Mouse (Mus musculus): ENCODE data around the gene Alpk1. TPM values are rescaled to one million over a fixed set of nuclear protein-coding genes. Genes with fewer than 3 reads are reported as not detected.

Alpk1 gene
- polyA plus RNA-seq, 1 experiment from 2014 or later = 1.2 TPM

GRCm38 (mm10) chr3:127745504-127745903 lies 34.8 kb downstream of the Alpk1 start:
- no peak overlapping the region for H3K4me3 ChIP-seq (ENCODE audit: low read depth, low read length)
- peaks cover 7% of the 10 kb centered on the region; the same call in 1 of the 2 replicates for H3K9me3 ChIP-seq (ENCODE audit: control insufficient read depth, low read length)
- DNase-seq (ENCODE audit: low spot score) (no peak), ATAC-seq (ENCODE audit: low read depth) (no peak)
- no peak overlapping the region for H3K27ac ChIP-seq (replicated peaks; ENCODE audit: low read depth, low read length)
- WGBS = 18% methylated on average over 6 of the region's 6 CpGs
- peaks cover 37% of the 10 kb centered on the region for H3K27me3 ChIP-seq (replicated peaks; ENCODE audit: control insufficient read depth, insufficient read depth, low read length)
- H3K9ac ChIP-seq (ENCODE audit: low read depth, low read length) = no peak overlapping the region
- peaks cover 11% of the 10 kb centered on the region for H3K4me1 ChIP-seq (ENCODE audit: control insufficient read depth, insufficient read depth, low read length)
- H3K4me2 ChIP-seq (ENCODE audit: low read depth, low read length) = no peak overlapping the region
- H3K36me3 ChIP-seq (ENCODE audit: control insufficient read depth, insufficient read depth, low read length) = no peaks in the 10 kb centered on the region

DNA sequence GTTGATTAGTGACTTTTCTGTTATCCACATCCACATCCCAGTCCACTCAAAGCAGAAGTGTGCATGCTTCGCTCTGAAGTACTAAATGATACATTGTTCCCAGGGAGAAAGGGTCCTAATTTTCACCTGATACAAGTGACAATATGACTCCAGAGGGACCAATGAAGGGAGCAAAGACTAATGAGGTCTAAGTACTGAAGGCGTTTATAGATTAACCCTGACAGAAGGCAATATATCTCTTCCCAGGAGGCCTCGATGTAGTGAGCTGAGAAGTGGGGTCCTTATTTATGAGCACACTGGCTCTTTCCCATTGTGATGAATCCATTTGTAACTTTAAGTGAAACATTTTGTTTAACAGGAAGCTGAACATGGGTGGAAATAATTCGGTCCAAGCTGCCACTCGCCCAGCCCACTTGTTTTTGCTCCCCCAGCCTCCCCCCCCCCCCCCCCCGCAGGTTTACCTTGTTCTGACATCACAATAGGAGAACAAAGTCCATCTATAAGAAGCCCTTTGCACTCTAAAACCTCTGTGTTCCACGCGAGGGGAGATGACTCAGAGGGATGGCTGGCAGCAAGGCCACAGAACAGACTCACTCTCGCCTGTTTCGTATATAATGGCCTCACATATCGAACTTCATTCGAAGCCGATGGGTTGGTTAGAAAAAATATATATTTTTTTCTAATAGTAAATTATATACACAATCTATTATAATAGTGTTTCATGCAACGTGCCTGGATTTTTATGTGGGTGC lies 36.5 kb downstream of the Alpk1 start:
- Histone ChIP-seq H3K9ac (ENCODE audit: low read depth, low read length) (no peak overlapping the region), H3K4me3 (ENCODE audit: low read depth, low read length) (no peak overlapping the region), H3K36me3 (ENCODE audit: control insufficient read depth, insufficient read depth, low read length) (no peaks in the 10 kb centered on the region), H3K27me3 (replicated peaks; ENCODE audit: control insufficient read depth, insufficient read depth, low read length) (peaks cover 25% of the 10 kb centered on the region), H3K9me3 (ENCODE audit: control insufficient read depth, low read length) (peaks cover 7% of the 10 kb centered on the region; the same call in 1 of the 2 replicates), H3K27ac (replicated peaks; ENCODE audit: low read depth, low read length) (no peak overlapping the region), H3K4me1 (ENCODE audit: control insufficient read depth, insufficient read depth, low read length) (no peaks in the 10 kb centered on the region), H3K4me2 (ENCODE audit: low read depth, low read length) (no peak overlapping the region)
- 83% methylated on average over 13 of the region's 14 CpGs for WGBS
- ATAC-seq (ENCODE audit: low read depth) (no peak), DNase-seq (ENCODE audit: low spot score) (no peak)

GRCm38 (mm10) chr3:127741473-127741872 lies 38.9 kb downstream of the Alpk1 start:
- no peak for DNase-seq (ENCODE audit: low spot score)
- WGBS = 97% methylated on average over 3 of the region's 3 CpGs
- H3K27me3 ChIP-seq (replicated peaks; ENCODE audit: control insufficient read depth, insufficient read depth, low read length) = peaks cover 5% of the 10 kb centered on the region
- no peak for ATAC-seq (ENCODE audit: low read depth)
- H3K27ac ChIP-seq (replicated peaks; ENCODE audit: low read depth, low read length) = no peak overlapping the region
- peaks cover 7% of the 10 kb centered on the region; the same call in 1 of the 2 replicates for H3K9me3 ChIP-seq (ENCODE audit: control insufficient read depth, low read length)
- H3K4me2 ChIP-seq (ENCODE audit: low read depth, low read length) = no peak overlapping the region
- H3K4me1 ChIP-seq (ENCODE audit: control insufficient read depth, insufficient read depth, low read length) = no peaks in the 10 kb centered on the region
- no peaks in the 10 kb centered on the region for H3K36me3 ChIP-seq (ENCODE audit: control insufficient read depth, insufficient read depth, low read length)
- H3K9ac ChIP-seq (ENCODE audit: low read depth, low read length) = no peak overlapping the region
- H3K4me3 ChIP-seq (ENCODE audit: low read depth, low read length) = no peak overlapping the region

- H3K4me3 ChIP-seq (ENCODE audit: low read depth, low read length) = no peak overlapping the region
- no peak overlapping the region for H3K27ac ChIP-seq (replicated peaks; ENCODE audit: low read depth, low read length)
- peaks cover 7% of the 10 kb centered on the region; the same call in 1 of the 2 replicates for H3K9me3 ChIP-seq (ENCODE audit: control insufficient read depth, low read length)
- 89% methylated on average over 5 of the region's 5 CpGs for WGBS
- no peaks in the 10 kb centered on the region for H3K27me3 ChIP-seq (replicated peaks; ENCODE audit: control insufficient read depth, insufficient read depth, low read length)
- no peaks in the 10 kb centered on the region for H3K4me1 ChIP-seq (ENCODE audit: control insufficient read depth, insufficient read depth, low read length)
- no peaks in the 10 kb centered on the region for H3K36me3 ChIP-seq (ENCODE audit: control insufficient read depth, insufficient read depth, low read length)
- no peak for ATAC-seq (ENCODE audit: low read depth)
- DNase-seq (ENCODE audit: low spot score) = no peak
- H3K4me2 ChIP-seq (ENCODE audit: low read depth, low read length) = no peak overlapping the region
- H3K9ac ChIP-seq (ENCODE audit: low read depth, low read length) = no peak overlapping the region
Observed at GRCm38 (mm10) chr3:127737876-127738275, 42.5 kb downstream of the Alpk1 start.

DNA sequence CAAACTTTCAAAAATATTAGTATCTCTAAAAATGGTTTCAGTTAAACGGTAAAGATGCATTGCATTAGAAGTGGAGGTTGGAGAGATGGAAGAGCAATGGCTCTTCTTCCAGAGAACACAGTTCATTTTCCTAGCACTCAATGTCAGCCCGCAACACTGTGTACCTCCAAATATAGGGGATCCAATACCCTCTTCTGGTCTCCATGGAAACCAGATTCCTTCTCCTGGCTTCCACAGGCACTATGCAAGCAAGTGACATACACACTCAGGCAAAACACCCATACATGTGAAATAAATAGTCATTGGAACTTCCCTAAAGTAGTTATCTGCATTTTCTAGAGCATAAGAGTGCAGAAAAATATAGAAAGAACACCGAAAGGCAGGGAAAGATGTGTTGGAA lies 44.9 kb downstream of the Alpk1 start:
- WGBS = 85% methylated on average over 3 of the region's 3 CpGs
- no peaks in the 10 kb centered on the region for H3K4me1 ChIP-seq (ENCODE audit: control insufficient read depth, insufficient read depth, low read length)
- H3K36me3 ChIP-seq (ENCODE audit: control insufficient read depth, insufficient read depth, low read length) = no peaks in the 10 kb centered on the region
- no peak overlapping the region for H3K4me3 ChIP-seq (ENCODE audit: low read depth, low read length)
- no peaks in the 10 kb centered on the region for H3K27me3 ChIP-seq (replicated peaks; ENCODE audit: control insufficient read depth, insufficient read depth, low read length)
- no peak overlapping the region for H3K4me2 ChIP-seq (ENCODE audit: low read depth, low read length)
- ATAC-seq (ENCODE audit: low read depth) (no peak), DNase-seq (ENCODE audit: low spot score) (no peak)
- no peak overlapping the region for H3K9ac ChIP-seq (ENCODE audit: low read depth, low read length)
- no peaks in the 10 kb centered on the region for H3K9me3 ChIP-seq (ENCODE audit: control insufficient read depth, low read length)
- no peak overlapping the region for H3K27ac ChIP-seq (replicated peaks; ENCODE audit: low read depth, low read length)

DNA sequence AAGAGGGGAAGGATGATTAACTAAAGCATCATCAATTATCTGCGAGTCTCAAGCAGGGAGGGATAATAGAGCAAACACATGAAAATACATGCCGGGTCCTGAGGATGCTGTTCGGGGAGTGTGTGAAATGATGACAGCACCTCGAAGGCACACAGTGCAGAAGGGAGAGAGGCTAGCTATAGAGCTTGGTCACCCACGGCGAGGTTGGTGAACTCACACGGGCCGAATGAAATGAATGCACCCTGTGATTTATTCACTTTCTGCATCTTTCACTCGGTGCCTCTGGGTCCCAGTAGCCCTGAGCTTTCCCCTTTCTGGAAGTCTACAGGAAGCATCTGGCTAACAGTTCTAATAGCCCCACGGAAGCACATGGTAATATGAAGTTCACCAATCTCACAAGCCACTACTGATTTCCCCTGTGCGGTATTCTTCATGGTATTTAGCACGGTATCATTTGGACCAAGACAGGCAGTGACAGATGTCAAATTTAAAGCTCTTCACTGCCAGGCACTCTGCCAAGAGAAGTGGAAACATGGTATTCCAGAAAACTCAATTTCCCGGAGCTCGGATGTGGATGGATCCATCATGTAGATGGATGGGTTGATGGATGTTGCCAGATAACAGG lies 50.7 kb downstream of the Alpk1 start:
- H3K27me3 ChIP-seq (replicated peaks; ENCODE audit: control insufficient read depth, insufficient read depth, low read length) = no peaks in the 10 kb centered on the region
- H3K4me2 ChIP-seq (ENCODE audit: low read depth, low read length) = no peak overlapping the region
- H3K9me3 ChIP-seq (ENCODE audit: control insufficient read depth, low read length) = no peaks in the 10 kb centered on the region
- WGBS = 84% methylated on average over 14 of the region's 14 CpGs
- no peaks in the 10 kb centered on the region for H3K36me3 ChIP-seq (ENCODE audit: control insufficient read depth, insufficient read depth, low read length)
- ATAC-seq (ENCODE audit: low read depth) (no peak), DNase-seq (ENCODE audit: low spot score) (no peak)
- no peak overlapping the region for H3K4me3 ChIP-seq (ENCODE audit: low read depth, low read length)
- no peak overlapping the region for H3K27ac ChIP-seq (replicated peaks; ENCODE audit: low read depth, low read length)
- no peaks in the 10 kb centered on the region for H3K4me1 ChIP-seq (ENCODE audit: control insufficient read depth, insufficient read depth, low read length)
- no peak overlapping the region for H3K9ac ChIP-seq (ENCODE audit: low read depth, low read length)

- Histone ChIP-seq H3K4me1 (ENCODE audit: control insufficient read depth, insufficient read depth, low read length) (no peaks in the 10 kb centered on the region), H3K27me3 (replicated peaks; ENCODE audit: control insufficient read depth, insufficient read depth, low read length) (no peaks in the 10 kb centered on the region), H3K9me3 (ENCODE audit: control insufficient read depth, low read length) (no peaks in the 10 kb centered on the region), H3K4me3 (ENCODE audit: low read depth, low read length) (no peak overlapping the region), H3K4me2 (ENCODE audit: low read depth, low read length) (no peak overlapping the region), H3K9ac (ENCODE audit: low read depth, low read length) (no peak overlapping the region), H3K27ac (replicated peaks; ENCODE audit: low read depth, low read length) (no peak overlapping the region), H3K36me3 (ENCODE audit: control insufficient read depth, insufficient read depth, low read length) (no peaks in the 10 kb centered on the region)
- ATAC-seq (ENCODE audit: low read depth) (no peak; the same call in 1 of the 2 replicates), DNase-seq (ENCODE audit: low spot score) (peak; percentile 56)
- WGBS = 81% methylated on average over 17 of the region's 17 CpGs
Observed at GRCm38 (mm10) chr3:127728851-127729512, 51.3 kb downstream of the Alpk1 start.

DNA sequence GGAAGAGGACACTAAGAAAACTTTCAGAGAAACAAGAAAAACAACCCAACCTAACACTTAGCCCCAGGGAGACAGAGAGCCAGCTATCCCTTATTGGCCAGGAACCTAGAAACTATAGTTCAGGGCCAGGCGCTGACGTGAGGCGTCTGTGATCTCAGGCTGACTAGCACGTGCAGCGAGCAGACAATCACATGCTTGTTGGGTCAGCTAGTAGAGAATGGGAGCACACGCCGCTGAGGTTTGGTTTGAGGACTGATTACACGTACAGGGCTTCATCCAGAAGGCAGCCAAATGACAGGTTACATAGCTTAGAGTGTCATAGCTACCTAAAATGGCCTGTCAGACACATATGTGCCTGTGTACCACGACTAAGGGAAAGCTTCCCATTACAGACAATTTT lies 52.3 kb downstream of the Alpk1 start:
- Histone ChIP-seq H3K9ac (ENCODE audit: low read depth, low read length) (no peak overlapping the region), H3K4me3 (ENCODE audit: low read depth, low read length) (no peak overlapping the region), H3K27ac (replicated peaks; ENCODE audit: low read depth, low read length) (no peak overlapping the region), H3K27me3 (replicated peaks; ENCODE audit: control insufficient read depth, insufficient read depth, low read length) (no peaks in the 10 kb centered on the region), H3K9me3 (ENCODE audit: control insufficient read depth, low read length) (no peaks in the 10 kb centered on the region), H3K36me3 (ENCODE audit: control insufficient read depth, insufficient read depth, low read length) (no peaks in the 10 kb centered on the region), H3K4me1 (ENCODE audit: control insufficient read depth, insufficient read depth, low read length) (no peaks in the 10 kb centered on the region), H3K4me2 (ENCODE audit: low read depth, low read length) (no peak overlapping the region)
- no peak for ATAC-seq (ENCODE audit: low read depth)
- WGBS = 65% methylated on average over 9 of the region's 9 CpGs
- DNase-seq (ENCODE audit: low spot score) = no peak

All from embryonic facial prominence, embryonic 14.5 days (tissue).